Mouse (Mus musculus) cerebellum, adult 2 months (tissue): ENCODE data around the gene Zfp579.

ENCODE experiments used
- CTCF ChIP-seq: fragments of 200-500 bp; IDR thresholded peaks from 2 replicates; pipeline ENCODE4 v1.5.1; 2011; ENCODE audit warnings: low read depth, mild to moderate bottlenecking, control low read depth, low read length, moderate library complexity, borderline replicate concordance; ENCODE audit not compliant: insufficient read depth
- POLR2A ChIP-seq: fragments of 200-500 bp; IDR thresholded peaks from 2 replicates; pipeline ENCODE4 v1.6.1; 2011; ENCODE audit warnings: low read length, control low read depth, borderline replicate concordance; ENCODE audit not compliant: insufficient read depth

GRCm38 (mm10) chr7:4988250-4988649, 7.7 kb downstream of the Zfp579 start:
- no peak for TF ChIP-seq POLR2A
- TF ChIP-seq CTCF: no peak
